Mouse (Mus musculus) lung, adult 2 months (tissue): ENCODE data around the gene Dhx37.

ENCODE experiments used
- CTCF ChIP-seq: fragments of 200-500 bp; IDR thresholded peaks from 2 replicates; pipeline ENCODE4 v1.5.1; 2011; ENCODE audit warnings: mild to moderate bottlenecking, low read length, control low read depth; ENCODE audit not compliant: insufficient read depth
- POLR2A ChIP-seq: fragments of 200-500 bp; IDR thresholded peaks from 2 replicates; pipeline ENCODE4 v1.6.1; 2011; ENCODE audit warnings: low read depth, mild to moderate bottlenecking, control low read depth, low read length, borderline replicate concordance; ENCODE audit errors: extremely low read depth

DNA sequence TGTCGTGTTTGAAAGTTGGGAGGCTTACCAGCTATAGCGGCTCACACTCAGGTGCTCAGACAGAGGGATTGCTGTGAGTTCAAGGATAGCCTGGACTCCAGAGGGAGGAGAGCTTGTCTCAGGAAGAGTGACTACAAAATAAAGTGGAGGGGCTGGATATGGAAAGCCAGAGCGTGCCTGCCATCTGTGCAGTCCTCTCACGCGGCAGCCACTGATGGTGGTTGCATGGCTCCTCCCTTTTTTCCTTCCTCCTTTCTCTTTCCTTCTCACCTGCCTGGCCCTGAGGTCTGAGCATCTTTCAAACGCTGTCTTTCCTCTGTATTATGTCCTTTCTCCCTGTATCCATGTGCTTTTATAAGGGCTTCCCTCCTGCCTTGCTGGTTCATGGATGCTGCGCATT is 44.1 kb upstream of the Dhx37 start:
- TF ChIP-seq CTCF (no peak), POLR2A (no peak)
